Mouse (Mus musculus) testis, adult 2 months (tissue): Measurements from ENCODE around the gene Tns1.

Experiments used
- CTCF ChIP-seq: fragments of 200-500 bp; IDR thresholded peaks from 2 replicates; pipeline ENCODE4 v1.5.1; 2012; ENCODE audit warnings: low read depth, mild to moderate bottlenecking, inconsistent platforms, low read length, moderate library complexity; ENCODE audit not compliant: control insufficient read depth, insufficient read depth, insufficient replicate concordance
- POLR2A ChIP-seq: fragments of 200-500 bp; IDR thresholded peaks from 2 replicates; pipeline ENCODE4 v1.6.1; 2012; ENCODE audit warnings: low read depth, mild to moderate bottlenecking, inconsistent platforms, low read length, moderate library complexity; ENCODE audit not compliant: control insufficient read depth

GRCm38 (mm10) chr1:74058771-74059170 lies 65.5 kb downstream of the Tns1 start:
- no peak for TF ChIP-seq POLR2A
- TF ChIP-seq CTCF, result no peak
